Mouse (Mus musculus) naive thymus-derived CD4-positive, alpha-beta T cell, adult 2 months (primary cell): ENCODE data around the gene Mid1ip1.
A peak's percentile ranks its signal among the peaks of the same experiment; 100 is the strongest.

Experiments
- DNase-seq: peaks from one replicate; pipeline ENCODE4 v3.0.0-alpha.2; 2011; ENCODE audit warnings: low read depth

Mid1ip1 gene

DNA sequence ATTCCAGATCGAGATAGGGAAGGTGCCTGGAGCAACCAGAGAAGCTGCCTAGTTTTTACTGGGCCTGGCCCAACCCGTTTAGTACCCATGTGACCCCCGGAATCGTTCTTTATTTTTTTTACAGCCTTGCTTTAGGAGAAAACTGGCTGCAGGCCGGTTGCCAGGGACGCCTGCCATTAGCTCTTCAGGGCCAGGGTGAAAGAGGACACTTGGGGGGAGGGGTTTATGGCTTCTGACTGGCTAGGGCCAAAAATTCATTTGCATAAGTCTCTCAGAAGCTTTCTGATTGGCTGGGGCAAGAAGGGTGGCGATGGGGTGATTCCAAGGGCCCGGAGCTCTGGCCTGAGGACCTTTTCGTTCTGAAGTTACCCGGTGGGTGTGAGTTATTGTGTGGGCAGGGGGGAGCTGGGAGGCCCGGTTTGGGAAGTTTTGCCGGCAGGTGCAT, at the start of gene Mid1ip1:
Mid1ip1 (plus strand) TSS at position 318 of the 445 bp plus-strand sequence.
- peak; percentile 29 for DNase-seq

DNA sequence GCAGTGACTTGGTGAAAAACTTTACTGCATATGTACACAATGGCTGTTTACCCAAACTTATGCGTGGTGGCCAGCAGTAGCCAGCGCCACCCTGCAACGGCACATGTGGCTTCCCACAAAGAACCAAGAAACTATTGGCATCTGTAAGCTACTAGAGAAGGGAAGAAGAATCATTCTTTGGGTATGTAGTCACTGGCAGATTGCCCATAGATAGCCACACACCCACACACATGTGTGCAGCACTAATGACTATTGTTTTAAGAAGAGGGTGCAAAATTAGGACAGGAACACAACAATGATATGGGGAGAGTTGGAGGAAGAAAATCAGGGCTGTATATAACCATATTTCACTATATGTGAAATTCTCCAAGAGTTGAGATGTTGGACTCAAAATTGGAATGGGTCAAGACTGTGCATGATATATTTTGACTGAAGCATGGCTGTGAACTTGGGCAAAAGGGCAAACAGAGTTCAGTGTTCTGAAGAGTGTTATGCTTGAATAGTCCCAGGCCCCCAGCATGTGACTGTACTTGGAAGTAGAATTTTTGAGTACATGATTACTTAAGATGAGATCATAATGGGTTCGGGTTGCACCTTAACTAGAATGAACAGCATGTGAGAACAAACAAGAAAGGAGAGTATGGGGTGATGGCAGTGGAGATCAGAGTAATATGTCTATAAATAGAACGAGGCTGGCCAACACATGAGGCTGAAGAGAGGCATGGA, 20.2 kb upstream of the Mid1ip1 start:
- DNase-seq, result no peak

DNA sequence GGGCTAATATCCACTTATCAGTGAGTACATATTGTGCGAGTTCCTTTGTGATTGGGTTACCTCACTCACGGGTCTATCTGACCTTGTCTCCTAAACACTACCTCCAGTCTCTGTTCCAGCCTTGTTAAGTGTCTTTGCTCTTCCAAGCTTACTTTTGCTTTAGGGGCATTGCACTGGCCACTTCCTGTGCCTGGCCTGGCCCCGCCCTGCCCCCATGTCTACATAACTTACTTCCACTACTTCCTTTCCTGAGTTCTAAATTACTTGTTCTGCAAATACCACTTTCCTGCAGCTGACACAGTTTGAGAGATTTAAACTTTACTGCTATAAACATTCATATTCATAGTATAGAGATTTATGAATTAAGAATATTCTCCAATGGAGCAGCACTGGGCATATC, 8.1 kb upstream of the Mid1ip1 start:
- no peak for DNase-seq

DNA sequence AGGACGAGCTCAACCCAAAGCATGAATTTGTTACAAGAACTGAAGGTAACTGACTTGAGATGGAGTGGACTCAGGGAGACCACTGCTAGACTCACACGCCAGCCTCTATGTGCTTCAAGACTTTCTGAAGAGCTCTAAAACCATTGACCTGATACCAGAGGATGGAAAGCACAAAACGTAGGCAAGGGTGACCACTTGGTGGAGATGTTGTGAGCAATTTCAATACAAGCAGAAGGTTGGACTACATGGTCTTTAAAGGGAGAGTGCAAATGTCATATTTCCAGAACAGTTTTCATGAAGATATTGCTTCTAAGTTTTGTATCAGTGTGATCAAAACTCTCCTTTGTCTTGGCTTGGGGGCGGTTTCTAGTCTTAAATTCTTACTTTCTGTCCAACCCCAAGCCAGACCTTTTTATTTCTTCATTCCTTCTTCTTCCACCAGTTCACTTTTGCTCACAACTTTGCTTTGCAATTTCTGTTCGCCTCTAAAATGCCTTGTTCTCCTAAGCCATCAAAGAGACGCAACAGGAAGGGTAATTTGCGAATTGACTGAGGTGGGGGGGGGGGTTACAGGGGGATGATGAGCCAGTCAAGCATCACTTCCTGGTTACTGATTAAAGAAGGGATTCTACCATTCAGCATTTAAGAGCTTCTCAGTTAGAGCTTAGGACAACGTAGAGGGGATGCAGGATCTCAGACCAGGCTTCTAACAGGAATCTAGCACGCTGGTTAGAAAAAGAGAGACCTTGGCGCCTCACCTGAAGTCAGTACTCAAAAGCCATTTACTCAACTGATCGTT, 775 bp upstream of the Mid1ip1 start:
- DNase-seq, result peak; percentile 44

DNA sequence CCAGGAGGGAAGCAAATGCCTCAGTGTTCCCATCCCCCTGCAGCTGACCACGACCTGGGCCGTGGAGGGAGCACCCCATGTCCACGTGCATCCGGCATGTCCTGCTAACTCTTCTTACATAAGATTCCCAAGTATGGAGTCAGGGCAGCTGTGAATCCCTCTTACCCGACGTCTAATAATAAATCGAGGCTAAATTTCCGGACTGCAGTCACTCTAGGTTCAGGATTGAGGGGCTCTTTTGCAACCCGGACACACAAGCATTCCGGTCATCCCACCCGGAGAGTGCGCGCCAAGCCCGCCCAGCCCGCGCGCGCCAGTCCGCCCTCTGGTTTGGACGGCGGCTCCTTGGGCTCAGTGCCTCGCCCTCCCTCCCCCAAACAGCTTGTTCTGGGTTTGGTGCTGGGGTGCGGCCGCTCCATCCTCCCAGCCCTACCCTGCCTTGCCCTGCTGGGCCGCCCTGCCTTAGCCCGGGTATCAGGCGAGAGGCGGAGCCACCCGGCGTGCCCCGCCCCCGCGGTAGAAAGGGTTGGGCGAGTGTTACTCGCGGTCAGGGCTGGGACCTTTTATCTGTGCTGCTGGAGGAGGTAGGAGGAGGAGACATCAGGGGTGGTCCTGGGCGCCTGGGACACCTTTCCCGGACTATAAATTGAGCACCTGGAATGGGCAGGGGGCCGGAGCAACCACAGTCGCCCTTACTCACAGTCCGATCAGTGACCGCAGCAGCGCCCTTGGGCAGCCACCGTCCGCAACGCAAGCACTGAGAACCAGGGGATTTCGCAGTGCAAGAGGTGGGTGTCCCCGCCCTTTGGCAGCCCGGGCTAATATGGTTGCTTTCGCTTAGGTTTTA, 2.3 kb downstream of the Mid1ip1 start:
- DNase-seq, result peak; percentile 79

DNA sequence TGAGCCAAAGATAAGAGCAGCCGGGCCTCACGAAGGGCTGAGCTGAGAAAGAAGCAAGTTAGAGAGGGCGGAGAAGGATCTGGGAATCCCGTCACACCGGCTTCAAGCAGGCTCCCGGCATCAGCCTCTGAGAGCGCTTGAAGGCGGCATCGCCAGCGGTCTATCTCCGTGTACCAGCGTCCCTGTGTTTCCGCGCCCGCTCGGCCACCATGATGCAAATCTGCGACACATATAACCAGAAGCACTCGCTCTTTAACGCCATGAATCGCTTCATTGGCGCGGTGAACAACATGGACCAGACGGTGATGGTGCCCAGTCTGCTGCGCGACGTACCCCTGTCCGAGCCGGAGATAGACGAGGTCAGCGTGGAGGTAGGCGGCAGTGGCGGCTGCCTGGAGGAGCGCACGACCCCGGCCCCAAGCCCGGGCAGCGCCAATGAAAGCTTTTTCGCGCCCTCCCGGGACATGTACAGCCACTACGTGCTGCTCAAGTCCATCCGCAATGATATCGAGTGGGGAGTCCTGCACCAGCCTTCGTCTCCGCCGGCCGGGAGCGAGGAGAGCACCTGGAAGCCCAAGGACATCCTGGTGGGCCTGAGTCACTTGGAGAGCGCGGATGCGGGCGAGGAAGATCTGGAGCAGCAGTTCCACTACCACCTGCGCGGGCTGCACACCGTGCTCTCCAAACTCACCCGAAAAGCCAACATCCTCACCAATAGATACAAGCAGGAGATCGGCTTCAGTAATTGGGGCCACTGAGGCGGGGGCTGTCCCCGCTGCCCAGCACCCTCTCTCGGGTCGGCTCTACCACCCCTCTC, 3.4 kb downstream of the Mid1ip1 start:
- peak; percentile 51 for DNase-seq

DNA sequence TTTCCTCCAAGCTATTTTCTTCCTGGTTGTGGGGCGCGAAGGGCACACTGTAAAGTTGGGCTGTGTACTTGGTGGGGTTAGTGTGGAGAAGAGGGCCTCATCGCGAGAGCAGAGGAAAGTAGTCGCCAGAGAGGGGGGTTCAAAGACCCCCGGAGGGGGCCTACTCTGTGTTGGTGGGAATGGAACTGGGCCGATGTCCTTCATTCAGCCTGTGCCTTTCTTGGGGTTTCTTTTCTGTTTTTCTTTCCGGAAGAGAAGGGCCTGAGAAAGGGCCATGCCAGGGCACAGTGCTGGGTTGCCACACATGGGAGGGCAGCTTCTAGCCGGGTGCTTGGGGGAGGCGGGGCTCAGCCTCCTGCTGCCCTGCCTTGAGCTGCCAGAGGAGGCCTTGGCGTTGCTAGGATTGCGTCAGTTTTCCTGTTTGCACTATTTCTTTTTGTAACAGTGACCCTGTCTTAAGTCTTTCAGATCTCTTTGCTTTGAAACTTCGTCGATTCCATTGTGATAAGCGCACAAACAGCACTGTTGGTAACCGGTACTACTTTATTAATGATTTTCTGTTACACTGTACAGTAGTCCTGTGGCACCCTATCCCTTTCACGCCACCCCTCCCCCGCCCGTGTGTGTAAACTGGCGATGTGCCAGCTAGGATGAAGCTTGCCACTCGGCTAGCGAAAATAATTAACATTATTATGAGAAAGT, 4.2 kb downstream of the Mid1ip1 start:
- peak; percentile 69 for DNase-seq

DNA sequence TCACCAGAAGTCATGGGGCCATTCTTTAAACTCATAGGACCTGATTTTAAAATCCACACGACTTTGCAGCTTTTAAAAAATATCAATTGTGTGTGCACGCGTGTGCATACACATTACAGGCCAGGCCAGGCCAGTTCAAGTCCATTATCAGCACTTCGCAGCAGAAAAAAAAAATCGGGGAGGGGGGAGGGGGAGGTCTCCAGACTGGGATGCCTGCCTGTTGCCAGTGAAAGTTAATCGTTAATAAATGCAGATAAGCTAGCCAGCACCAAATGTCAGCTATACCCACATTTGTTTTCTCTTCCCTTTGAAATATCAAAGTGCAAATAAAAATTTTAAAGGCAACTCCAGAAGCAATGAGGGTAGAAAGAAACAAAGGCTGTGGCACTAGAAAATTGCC, 5.6 kb downstream of the Mid1ip1 start:
- DNase-seq, result no peak

DNA sequence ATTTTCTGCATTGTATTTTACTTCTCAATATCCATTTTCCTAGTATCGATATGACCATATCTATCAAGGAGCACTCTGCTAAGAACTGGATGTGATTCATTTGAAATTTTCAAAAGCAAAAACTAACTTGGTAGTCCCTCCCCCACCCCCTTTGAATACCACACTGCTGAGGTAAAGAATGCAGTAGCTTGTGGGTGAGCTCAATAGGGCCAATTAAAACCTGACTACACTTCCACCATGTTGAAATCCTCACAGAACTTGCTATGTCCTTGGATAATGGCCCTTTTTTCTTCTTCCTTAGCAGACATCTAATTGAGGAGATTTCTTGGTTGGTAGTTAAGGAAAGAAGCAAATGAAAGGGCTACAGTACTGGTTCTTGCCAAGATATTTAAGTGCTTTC, 9.8 kb downstream of the Mid1ip1 start:
- DNase-seq, result no peak

DNA sequence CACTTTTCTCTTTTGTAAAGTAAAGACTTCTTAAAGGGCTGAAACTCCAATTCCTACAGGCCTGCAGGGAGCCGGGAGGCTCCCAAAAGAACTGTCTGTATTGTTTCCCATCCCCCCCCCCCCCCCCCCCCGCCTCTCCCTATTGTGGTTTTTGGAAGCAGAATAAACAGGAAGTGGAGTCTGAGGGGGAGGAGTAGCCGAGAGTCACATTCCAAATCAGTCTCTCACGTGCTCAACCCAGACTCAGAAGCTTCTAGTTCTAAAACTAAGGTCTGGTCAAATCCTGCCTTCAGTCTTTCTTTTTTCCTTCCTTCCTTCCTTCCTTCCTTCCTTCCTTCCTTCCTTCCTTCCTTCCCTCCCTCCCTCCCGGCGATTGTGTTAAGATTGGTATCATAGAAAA, 14.7 kb downstream of the Mid1ip1 start:
- DNase-seq, result no peak

DNA sequence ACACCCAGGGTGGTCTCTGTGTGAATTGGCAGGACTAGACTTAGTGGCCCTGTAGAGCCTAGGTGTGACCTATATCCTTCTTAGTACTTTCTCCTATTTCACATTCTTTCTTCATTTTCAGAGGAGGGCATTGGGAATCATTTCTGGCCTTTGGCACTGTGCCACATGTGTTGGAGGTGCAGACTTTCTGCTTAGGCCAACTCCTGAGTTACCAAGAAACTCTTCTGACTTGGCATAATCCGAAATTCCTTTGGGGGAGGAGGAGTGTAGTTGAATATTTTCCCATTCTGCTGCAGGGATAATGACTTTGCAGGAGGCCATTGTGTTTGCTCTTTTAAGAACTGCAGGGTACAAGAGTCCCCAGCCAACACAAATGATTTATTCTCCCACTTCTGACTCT, 19.6 kb downstream of the Mid1ip1 start:
- DNase-seq, result no peak

DNA sequence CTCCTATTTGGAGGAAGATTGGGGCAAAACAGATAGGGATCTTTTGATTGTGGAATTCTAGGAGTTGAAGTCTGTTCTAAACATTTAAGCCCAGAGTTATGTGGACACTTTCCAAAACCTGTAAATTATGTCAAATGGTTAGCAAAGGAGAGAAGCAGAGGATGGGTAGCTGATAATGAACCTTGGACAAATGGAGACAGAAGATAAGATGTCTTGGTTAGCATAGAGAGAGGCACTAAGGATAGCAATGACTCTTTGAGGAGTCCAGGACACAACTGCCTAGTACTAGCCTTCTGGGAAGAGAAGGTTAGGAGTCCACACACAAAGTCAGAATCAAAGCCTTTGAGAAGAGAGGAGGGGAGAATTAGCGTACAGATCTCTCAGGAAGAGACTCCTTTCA, 20.1 kb downstream of the Mid1ip1 start:
- no peak for DNase-seq

DNA sequence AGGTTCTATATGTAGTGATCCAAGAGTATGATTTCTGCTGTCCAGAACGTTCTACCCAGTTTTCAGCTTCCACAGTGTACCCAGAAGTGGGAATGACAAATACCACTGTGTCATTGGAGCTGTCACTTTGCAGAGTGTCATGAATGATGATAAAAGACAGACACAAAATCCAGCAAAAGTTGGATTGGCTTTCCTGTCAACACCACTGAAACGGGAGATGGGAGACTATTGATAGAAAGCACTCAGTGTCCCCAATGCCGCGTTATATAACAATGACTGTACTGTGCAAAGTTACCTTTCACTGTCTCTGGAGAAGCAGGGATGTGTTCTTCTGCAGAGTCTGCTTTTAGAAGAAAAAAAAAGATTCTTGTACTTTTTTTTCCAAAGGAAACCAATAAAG, 44.1 kb downstream of the Mid1ip1 start:
- DNase-seq, result no peak

DNA sequence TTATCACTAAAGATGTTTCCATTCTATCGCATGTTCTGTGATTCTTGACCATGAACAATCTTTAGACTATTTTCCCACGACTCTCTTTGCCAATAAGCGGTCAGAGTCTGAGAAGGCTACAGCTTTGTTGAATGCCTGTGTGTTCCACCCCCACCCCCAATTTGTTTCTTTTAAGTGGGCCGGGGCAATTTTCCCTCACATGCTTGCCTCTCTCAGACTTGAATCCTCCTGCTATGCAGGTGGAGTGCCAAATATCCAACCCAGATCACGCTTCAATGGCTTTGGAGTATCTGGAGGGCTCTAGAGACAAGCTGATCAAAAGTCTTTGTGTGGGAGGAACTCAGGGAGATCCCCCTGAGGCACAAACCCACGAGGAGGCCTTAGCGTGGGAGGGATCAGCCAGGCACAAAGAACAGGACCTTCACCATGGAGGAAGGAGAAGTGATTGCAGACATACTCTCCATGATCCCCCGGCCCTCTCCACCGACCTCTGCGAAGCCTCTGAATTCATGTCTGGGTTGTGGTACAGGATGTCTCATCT, 48.7 kb downstream of the Mid1ip1 start:
- DNase-seq, result no peak
